Mouse (Mus musculus): ENCODE data around the gene Tex44.

The Tex44 gene

GRCm38 (mm10) chr1:86426128-86426527, at the start of gene Tex44, which contains the start of gene Nmur1:
Tex44 (plus strand) TSS chr1:86426329.
Nmur1 (minus strand) TSS chr1:86426228.
- DNase-seq (ENCODE audit: low read depth) = no peak

DNA sequence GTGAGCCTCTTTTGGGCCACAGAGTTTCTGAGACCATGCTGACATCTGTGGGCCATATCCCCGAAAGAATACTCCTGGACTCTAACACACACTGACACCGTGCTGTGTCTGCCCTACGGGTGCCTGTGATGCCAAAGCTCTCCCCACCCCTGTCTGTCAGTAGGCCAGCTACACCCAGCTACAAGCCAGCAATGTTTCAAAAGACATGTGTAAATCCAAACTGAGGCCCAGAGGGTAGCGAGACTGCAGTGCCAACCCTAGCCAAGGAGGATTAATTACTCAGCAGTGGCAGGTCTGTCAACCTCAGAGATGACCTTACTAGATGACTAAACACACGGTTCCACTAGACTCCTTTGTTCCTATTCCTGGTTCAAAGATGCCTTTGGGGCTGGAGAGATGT, 49.8 kb upstream of the Tex44 start:
- DNase-seq (ENCODE audit: low read depth) = no peak

- no peak for DNase-seq (ENCODE audit: low read depth)
Observed at GRCm38 (mm10) chr1:86378662-86379061, 47.5 kb upstream of the Tex44 start.

DNA sequence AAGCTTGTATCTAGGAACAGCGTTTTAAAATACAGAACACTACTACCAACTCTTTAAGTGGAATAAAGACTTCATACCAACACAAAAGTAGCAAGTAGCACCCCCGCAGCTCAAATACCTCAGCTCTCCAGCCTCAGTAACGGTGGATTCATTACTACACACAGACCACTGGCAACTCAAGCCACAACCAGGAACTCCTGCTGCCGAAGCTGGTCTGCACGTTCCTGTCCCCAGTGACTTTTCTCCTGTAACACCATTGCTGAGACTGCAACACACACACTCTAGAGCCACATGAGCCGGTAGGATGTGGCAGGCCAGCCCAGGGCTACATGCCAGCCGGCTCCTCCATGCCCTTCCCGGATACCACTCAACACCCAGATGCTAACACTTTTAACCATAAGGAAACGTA, 47.0 kb upstream of the Tex44 start:
- DNase-seq (ENCODE audit: low read depth) = no peak

- DNase-seq (ENCODE audit: low read depth) = no peak
Observed at GRCm38 (mm10) chr1:86381027-86381426, 45.1 kb upstream of the Tex44 start.

DNA sequence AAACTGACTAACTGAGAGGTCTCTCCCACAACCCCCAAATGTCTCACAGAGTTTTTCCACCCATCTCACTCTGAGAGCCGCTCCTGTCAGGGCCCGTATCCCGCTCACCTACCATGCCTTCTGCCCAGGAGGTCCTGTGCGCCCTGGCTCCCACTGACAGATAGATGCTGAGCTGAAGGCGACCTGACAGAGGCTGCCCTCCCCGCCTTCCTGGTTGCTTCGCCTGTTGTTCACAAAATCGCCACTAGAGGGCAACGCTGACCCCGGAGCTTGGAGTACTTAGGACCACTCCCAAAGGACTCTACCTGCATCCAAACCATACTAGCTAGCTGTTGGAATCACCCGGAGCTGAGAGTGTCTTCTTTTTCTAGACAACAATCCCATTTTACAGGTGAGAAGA, 36.9 kb upstream of the Tex44 start:
- DNase-seq (ENCODE audit: low read depth) = peak; percentile 60

GRCm38 (mm10) chr1:86391425-86391824, 34.7 kb upstream of the Tex44 start:
- DNase-seq (ENCODE audit: low read depth) = no peak

DNA sequence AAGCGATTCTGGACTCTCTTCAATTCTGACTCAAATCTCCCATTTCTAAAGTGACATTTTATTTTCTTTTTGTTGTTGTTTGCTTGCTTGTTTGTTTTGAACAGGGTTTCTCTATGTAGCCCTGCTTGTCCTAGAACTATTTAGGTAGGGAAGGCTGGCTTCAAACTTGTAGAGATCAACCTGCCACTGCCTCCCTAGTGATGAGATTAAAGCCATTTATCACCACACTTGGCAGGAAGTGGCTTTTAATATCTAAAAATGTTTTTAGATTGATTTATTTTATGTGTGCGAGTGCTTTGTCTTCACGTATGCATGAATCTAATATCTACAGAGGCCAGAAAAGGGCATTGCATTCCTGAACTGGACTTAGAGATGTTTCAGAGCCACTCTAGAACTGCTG, 32.9 kb upstream of the Tex44 start:
- no peak for DNase-seq (ENCODE audit: low read depth)

DNA sequence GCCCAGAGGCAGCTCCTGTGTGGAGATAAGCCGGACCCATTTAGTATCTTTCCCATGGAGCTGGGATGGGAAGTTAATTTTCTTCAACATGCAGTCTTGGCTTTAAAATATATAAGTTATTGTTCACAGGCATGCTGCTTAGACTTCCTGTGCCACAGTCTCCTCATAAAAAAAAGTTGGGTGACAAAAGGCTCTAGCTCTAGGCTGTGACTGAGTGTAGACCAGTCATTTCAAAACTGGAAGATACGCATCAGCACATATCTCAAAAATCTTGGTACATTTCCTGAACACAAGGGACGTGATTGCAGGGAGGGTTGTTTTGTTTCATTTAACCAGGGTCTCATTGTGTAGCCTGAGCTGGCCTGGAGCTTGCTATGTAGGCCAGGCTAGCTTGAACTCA, 31.9 kb upstream of the Tex44 start:
- DNase-seq (ENCODE audit: low read depth) = no peak

DNA sequence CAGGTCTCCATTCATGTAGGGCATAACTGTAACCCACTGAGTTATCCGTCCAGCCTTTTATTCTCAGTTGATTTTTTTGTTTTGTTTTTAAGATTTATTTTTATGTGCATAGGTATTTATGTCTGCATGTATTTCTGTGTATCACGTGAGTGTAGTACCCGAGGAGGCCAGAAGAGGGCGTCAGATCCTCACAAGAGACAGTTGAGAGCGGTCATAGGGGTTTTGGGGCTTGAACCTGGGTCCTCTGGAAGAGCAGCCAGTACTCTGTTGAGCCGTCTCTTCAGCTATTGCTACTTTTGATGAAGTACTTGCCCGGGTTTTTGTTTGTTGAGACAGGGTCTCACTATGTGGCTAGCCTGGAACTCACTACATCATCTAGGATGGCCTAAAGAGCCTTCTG, 30.2 kb upstream of the Tex44 start:
- DNase-seq (ENCODE audit: low read depth) = no peak

- DNase-seq (ENCODE audit: low read depth) = no peak
Observed at GRCm38 (mm10) chr1:86397621-86398020, 28.5 kb upstream of the Tex44 start.

DNA sequence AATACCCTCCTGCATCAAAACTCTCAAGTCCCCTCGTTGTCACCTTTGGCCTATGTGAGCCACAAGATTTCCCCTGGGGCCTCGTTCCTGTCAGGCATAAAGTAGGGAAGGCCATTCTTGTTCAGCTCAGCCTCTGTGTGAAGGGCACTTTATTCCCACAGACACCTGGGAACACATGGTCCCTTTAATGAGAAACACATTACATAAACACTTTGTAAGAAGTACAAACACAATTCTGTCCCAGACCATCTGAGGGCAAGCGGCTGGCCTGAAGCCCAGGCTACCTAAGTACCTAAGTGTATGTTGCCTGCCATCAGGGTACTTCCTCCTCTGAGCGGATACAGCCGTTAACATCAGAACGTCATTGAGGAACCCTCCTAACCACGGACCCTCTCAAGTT, 27.9 kb upstream of the Tex44 start:
- no peak for DNase-seq (ENCODE audit: low read depth)

DNA sequence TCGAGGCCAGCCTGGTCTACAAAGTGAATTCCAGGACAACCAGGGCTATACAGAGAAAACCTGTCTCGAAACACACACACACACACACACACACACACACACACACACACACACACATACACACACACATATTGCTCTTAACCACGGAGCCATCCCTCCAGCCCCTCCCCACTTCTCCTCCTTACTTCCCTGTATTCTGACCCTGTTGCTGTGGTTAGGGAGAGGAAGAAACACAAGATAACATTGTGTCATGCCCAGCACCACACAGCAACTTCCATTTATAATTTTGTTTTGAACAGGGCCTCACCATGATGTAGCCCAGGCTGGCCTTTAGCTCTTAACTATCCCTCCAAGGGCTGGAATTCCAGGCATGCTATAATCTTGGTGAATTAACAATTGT, 26.8 kb upstream of the Tex44 start:
- DNase-seq (ENCODE audit: low read depth) = no peak

- DNase-seq (ENCODE audit: low read depth) = no peak
Observed at GRCm38 (mm10) chr1:86400096-86400754, 25.9 kb upstream of the Tex44 start.

GRCm38 (mm10) chr1:86404834-86405233, 21.3 kb upstream of the Tex44 start:
- no peak for DNase-seq (ENCODE audit: low read depth)

DNA sequence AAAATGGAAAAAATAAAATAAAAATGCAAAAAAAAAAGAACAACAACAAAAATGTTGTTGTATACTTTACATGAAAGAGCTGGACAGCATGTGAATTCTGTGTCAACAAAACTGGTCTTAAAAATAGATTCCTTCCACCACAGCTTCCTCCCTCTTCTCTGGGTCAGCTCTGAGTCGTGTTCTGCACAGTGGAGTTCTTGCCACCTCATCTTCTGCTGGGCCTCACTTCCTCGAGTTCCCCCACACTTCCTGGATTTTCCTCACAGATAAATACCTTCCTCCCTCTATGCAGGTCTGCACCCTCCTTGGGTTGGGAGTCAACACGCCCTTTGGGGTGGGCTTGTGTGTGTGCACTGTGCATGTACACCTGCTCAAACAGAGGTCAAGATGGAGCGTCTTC, 19.8 kb upstream of the Tex44 start:
- no peak for DNase-seq (ENCODE audit: low read depth)

- DNase-seq (ENCODE audit: low read depth) = no peak
Observed at GRCm38 (mm10) chr1:86406914-86407313, 19.2 kb upstream of the Tex44 start.

DNA sequence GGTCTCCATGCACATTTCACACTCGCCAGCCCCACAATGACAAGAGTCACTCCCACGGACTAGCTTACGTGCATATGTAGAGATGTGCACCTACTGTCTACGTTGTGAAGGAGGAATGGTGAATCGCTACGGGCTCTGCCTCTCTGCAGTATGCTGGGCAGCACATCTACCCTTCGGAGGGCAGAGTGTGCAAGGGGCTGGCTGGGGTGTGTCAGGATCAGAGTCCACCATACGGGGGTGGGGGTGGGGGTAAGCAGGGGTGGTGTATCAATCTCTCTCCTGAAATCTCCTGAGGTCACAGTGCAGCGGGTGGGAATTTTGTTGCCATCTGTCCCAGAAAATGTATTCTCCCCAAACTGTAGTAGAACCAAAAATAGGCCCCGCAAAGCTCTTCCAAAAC, 17.6 kb upstream of the Tex44 start:
- no peak for DNase-seq (ENCODE audit: low read depth)

GRCm38 (mm10) chr1:86409476-86409875, 16.7 kb upstream of the Tex44 start:
- no peak for DNase-seq (ENCODE audit: low read depth)

DNA sequence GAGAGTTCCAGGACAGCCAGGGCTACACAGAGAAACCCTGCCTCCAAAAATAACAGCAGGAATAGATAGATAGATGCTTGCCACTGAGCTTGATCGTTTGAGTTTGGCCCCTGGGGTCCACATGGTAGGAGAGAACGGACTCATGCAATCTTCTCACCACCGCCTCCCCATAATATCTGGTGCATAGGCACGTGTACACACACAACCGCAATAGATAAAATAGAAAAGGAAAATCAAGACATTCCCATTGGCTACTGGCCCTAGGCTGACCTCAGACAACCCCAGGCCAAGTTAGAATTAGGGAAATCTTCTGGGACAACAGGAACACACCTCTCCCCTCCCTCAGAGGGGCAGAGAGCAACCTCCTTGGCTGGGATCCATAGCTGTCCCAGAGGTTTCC, 11.4 kb upstream of the Tex44 start:
- DNase-seq (ENCODE audit: low read depth) = no peak

DNA sequence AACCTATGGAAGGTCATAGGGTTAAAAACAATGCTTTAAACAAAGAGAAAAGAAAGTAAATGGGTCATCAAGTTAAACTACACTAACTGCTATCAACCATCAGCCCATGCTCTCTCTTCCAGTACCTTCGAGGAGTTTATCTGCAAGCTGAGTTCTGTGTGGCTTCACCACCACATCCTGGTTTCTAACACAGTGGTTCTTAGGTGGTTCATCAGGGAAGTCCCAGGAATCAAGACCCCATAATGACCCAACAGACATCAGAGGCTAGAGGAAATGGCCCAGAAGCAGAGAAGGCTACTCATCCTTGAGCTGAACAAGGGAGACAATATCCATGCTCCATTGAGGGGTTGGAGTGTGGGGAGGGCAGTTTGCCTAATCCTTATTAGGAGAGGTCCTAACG, 11.0 kb upstream of the Tex44 start:
- no peak for DNase-seq (ENCODE audit: low read depth)

DNA sequence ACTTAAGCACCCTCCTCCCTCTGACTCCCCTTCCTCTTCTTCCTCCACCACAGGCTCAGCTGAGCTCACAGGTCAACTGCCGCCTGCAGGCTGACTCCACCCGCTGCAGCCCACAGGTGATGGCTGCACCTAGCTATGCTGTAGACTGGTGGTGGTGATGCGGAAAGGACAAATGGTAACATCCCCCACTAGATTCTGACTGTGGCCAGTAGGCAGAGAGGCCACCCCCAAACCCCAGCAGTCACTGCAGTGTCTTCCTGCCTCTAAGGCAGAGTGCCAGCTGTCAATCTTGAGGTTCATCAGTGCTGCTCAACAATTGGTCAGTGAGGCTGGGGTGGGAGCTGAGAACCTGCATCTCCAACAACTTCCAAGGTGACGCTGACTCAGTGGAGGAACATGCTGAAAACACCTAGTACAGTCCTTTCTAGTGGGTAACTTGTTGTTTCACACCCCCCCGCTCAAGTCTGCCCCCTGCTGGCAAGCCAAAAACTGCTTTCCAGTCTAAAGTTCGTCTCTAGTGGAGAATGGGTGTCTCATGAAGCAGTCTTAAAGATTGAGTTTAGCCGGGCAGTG, 10.4 kb upstream of the Tex44 start:
- DNase-seq (ENCODE audit: low read depth) = no peak

- DNase-seq (ENCODE audit: low read depth) = no peak
Observed at GRCm38 (mm10) chr1:86416321-86416720, 9.8 kb upstream of the Tex44 start.

- DNase-seq (ENCODE audit: low read depth) = no peak
Observed at GRCm38 (mm10) chr1:86421007-86421406, 5.1 kb upstream of the Tex44 start.

Measured in c-Kit-positive CD71-negative TER-119-negative erythroid progenitor cells, embryonic 14.5 days (primary cell).